Mouse (Mus musculus) kidney, embryonic 16.5 days (tissue): ENCODE data around the gene Tmem200a. TPM values are rescaled to one million over a fixed set of nuclear protein-coding genes. Genes with fewer than 3 reads are reported as not detected.
"Not testable (repeated sequence)": the region's sequence is repeated elsewhere in the genome, so short reads cannot be mapped to it uniquely, and the experiment has no call there.

Source experiments
- ATAC-seq: fragments of 200-750 bp; cut with Nextera tagmentation; 2 replicates; pipeline ENCODE4 v1.8.0; 2017; ENCODE audit warnings: moderate TSS enrichment; ENCODE audit not compliant: low FRiP score, low TSS enrichment
- H3K27ac ChIP-seq: fragments of 300-500 bp; sonication (generic); 2 replicates; pipeline ENCODE4 v1.5.1; 2014; ENCODE audit warnings: low read length
- H3K27me3 ChIP-seq: fragments of 300-500 bp; sonication (generic); 2 replicates; pipeline ENCODE4 v1.6.1; 2014; ENCODE audit warnings: low read length, control low read depth, mixed read lengths; ENCODE audit not compliant: insufficient read depth
- H3K36me3 ChIP-seq: fragments of 300-500 bp; sonication (generic); 2 replicates; pipeline ENCODE4 v1.6.1; 2014; ENCODE audit warnings: low read length, control low read depth, mixed read lengths; ENCODE audit not compliant: insufficient read depth
- H3K4me1 ChIP-seq: fragments of 300-500 bp; sonication (generic); 2 replicates; pipeline ENCODE4 v1.6.1; 2014; ENCODE audit warnings: low read length, control low read depth, mixed read lengths; ENCODE audit not compliant: insufficient read depth
- H3K4me2 ChIP-seq: fragments of 300-500 bp; sonication (generic); replicated peaks from 2 replicates; pipeline ENCODE4 v1.6.1; 2014; ENCODE audit warnings: low read depth, low read length
- H3K4me3 ChIP-seq: fragments of 300-500 bp; sonication (generic); 2 replicates; pipeline ENCODE4 v1.5.1; 2014; ENCODE audit warnings: mild to moderate bottlenecking, low read length
- H3K9ac ChIP-seq: fragments of 300-500 bp; sonication (generic); replicated peaks from 2 replicates; pipeline ENCODE4 v1.6.1; 2014; ENCODE audit warnings: low read length
- H3K9me3 ChIP-seq: fragments of 300-500 bp; sonication (generic); 2 replicates; pipeline ENCODE4 v1.6.1; 2016; ENCODE audit warnings: low read length, control low read depth
- WGBS: fragments of 180-500 bp; shearing (Covaris S2); extraction: QIAGEN DNeasy Blood & Tissue Kit; methylation state at CpG from one replicate; pipeline ENCODE4 v1.1.7; 2014; 5-methylcytosine and 5-hydroxymethylcytosine counted together
- polyA plus RNA-seq: library from polyadenylated mRNA; unstranded; fragments of >200 nt; fragmentation: Nextera tagmentation; extraction: Ambion mirVana; gene quantifications from 2 replicates; pipeline ENCODE4 v1.2.1, GENCODE M21; 2015

Tmem200a gene
- polyA plus RNA-seq, 1 experiment from 2014 or later, result 3.1 TPM

GRCm38 (mm10) chr10:25910270-25910669, 168.6 kb downstream of the Tmem200a start:
- no peak for ATAC-seq
- no peaks in the 10 kb centered on the region for H3K36me3 ChIP-seq
- WGBS, result 54% methylated on average over 6 of the region's 6 CpGs
- H3K27ac ChIP-seq, result no peak overlapping the region
- H3K27me3 ChIP-seq, result no peaks in the 10 kb centered on the region
- peaks cover 5% of the 10 kb centered on the region; the same call in 1 of the 2 replicates for H3K9me3 ChIP-seq
- H3K4me3 ChIP-seq, result no peak overlapping the region
- no peak overlapping the region for H3K9ac ChIP-seq
- H3K4me1 ChIP-seq, result no peaks in the 10 kb centered on the region
- no peak overlapping the region for H3K4me2 ChIP-seq

GRCm38 (mm10) chr10:25908027-25909012, 170.5 kb downstream of the Tmem200a start:
- Histone ChIP-seq H3K9ac (no peak overlapping the region), H3K4me1 (no peaks in the 10 kb centered on the region), H3K36me3 (no peaks in the 10 kb centered on the region), H3K4me3 (no peak overlapping the region), H3K4me2 (no peak overlapping the region), H3K27me3 (no peaks in the 10 kb centered on the region), H3K27ac (no peak overlapping the region), H3K9me3 (peaks cover 5% of the 10 kb centered on the region; the same call in 1 of the 2 replicates)
- no peak for ATAC-seq
- WGBS, result 53% methylated on average over 10 of the region's 10 CpGs

GRCm38 (mm10) chr10:25894126-25894525, 184.7 kb downstream of the Tmem200a start:
- WGBS, result 92% methylated on average over 5 of the region's 5 CpGs
- not testable (repeated sequence) for H3K36me3 ChIP-seq, H3K27me3 ChIP-seq, H3K4me3 ChIP-seq, H3K4me2 ChIP-seq, ATAC-seq, H3K9ac ChIP-seq, H3K4me1 ChIP-seq, H3K27ac ChIP-seq, H3K9me3 ChIP-seq

- Histone ChIP-seq H3K27ac (no peak overlapping the region), H3K9ac (no peak overlapping the region), H3K36me3 (no peaks in the 10 kb centered on the region), H3K9me3 (no peaks in the 10 kb centered on the region), H3K27me3 (no peaks in the 10 kb centered on the region), H3K4me3 (no peak overlapping the region), H3K4me2 (no peak overlapping the region), H3K4me1 (no peaks in the 10 kb centered on the region)
- ATAC-seq, result 0 out of 2 replicates have a peak, but pooled peaks have one; percentile 39
- WGBS, result 55% methylated on average over 6 of the region's 6 CpGs
Observed at GRCm38 (mm10) chr10:25887225-25887624, 191.6 kb downstream of the Tmem200a start.

GRCm38 (mm10) chr10:25884512-25884911, 194.3 kb downstream of the Tmem200a start:
- ATAC-seq, result no peak
- WGBS, result 82% methylated on average over 2 of the region's 2 CpGs
- no peaks in the 10 kb centered on the region for H3K4me1 ChIP-seq
- no peaks in the 10 kb centered on the region for H3K36me3 ChIP-seq
- no peak overlapping the region for H3K9ac ChIP-seq
- no peaks in the 10 kb centered on the region for H3K9me3 ChIP-seq
- H3K4me3 ChIP-seq, result no peak overlapping the region
- H3K27me3 ChIP-seq, result no peaks in the 10 kb centered on the region
- no peak overlapping the region for H3K27ac ChIP-seq
- no peak overlapping the region for H3K4me2 ChIP-seq

- no peaks in the 10 kb centered on the region for H3K36me3 ChIP-seq
- H3K4me2 ChIP-seq, result no peak overlapping the region
- no peaks in the 10 kb centered on the region for H3K4me1 ChIP-seq
- H3K4me3 ChIP-seq, result no peak overlapping the region
- ATAC-seq, result no peak
- 83% methylated on average over 2 of the region's 2 CpGs for WGBS
- H3K9me3 ChIP-seq, result no peaks in the 10 kb centered on the region
- H3K9ac ChIP-seq, result no peak overlapping the region
- H3K27me3 ChIP-seq, result no peaks in the 10 kb centered on the region
- no peak overlapping the region for H3K27ac ChIP-seq
Observed at GRCm38 (mm10) chr10:25877731-25878130, 201.1 kb downstream of the Tmem200a start.

GRCm38 (mm10) chr10:25876809-25877208, 202.0 kb downstream of the Tmem200a start:
- no peak overlapping the region for H3K9ac ChIP-seq
- H3K9me3 ChIP-seq, result no peaks in the 10 kb centered on the region
- no peaks in the 10 kb centered on the region for H3K36me3 ChIP-seq
- no peak overlapping the region for H3K27ac ChIP-seq
- no peaks in the 10 kb centered on the region for H3K27me3 ChIP-seq
- ATAC-seq, result no peak
- H3K4me3 ChIP-seq, result no peak overlapping the region
- H3K4me2 ChIP-seq, result no peak overlapping the region
- H3K4me1 ChIP-seq, result no peaks in the 10 kb centered on the region
- whole genome bisulfite sequencing, result 67% methylated on average over 3 of the region's 3 CpGs

- Histone ChIP-seq H3K9ac (no peak overlapping the region), H3K4me3 (no peak overlapping the region), H3K27me3 (no peaks in the 10 kb centered on the region), H3K27ac (no peak overlapping the region), H3K9me3 (no peaks in the 10 kb centered on the region), H3K4me2 (no peak overlapping the region), H3K4me1 (no peaks in the 10 kb centered on the region), H3K36me3 (no peaks in the 10 kb centered on the region)
- WGBS, result 73% methylated on average over 6 of the region's 6 CpGs
- ATAC-seq, result no peak
Observed at GRCm38 (mm10) chr10:25868739-25869138, 210.1 kb downstream of the Tmem200a start.
